Mouse (Mus musculus) lung, adult 18-20 months (tissue): ENCODE data around the gene Dlec1.
A peak's percentile ranks its signal among the peaks of the same experiment; 100 is the strongest.

Source experiments
- DNase-seq, 2 experiments: peaks; one replicate each; pipeline ENCODE4 v3.0.0; 2022; ENCODE audit warnings: mixed read lengths in 2 of 2

Dlec1 gene

GRCm38 (mm10) chr9:119101992-119102782 lies at the start of gene Dlec1:
TSS of gene Dlec1 (plus strand) at chr9:119102478.
- peak; percentile 83 to 86 for DNase-seq

GRCm38 (mm10) chr9:119053964-119054576 lies 48.2 kb upstream of the Dlec1 start:
- peak in 1 of 2 experiments; percentile 66 for DNase-seq

- DNase-seq: no peak
Observed at GRCm38 (mm10) chr9:119055336-119055735, 46.9 kb upstream of the Dlec1 start.

GRCm38 (mm10) chr9:119058245-119058644 lies 44.0 kb upstream of the Dlec1 start:
- no peak for DNase-seq

- no peak for DNase-seq
Observed at GRCm38 (mm10) chr9:119060701-119061100, 41.6 kb upstream of the Dlec1 start.

GRCm38 (mm10) chr9:119063036-119063644 lies 39.1 kb upstream of the Dlec1 start:
- peak; percentile 34 to 54 for DNase-seq

GRCm38 (mm10) chr9:119064296-119064695 lies 38.0 kb upstream of the Dlec1 start:
- DNase-seq: no peak

- DNase-seq: peak; percentile 73 to 82
Observed at GRCm38 (mm10) chr9:119067601-119068000, 34.7 kb upstream of the Dlec1 start.

- peak; percentile 61 to 76 for DNase-seq
Observed at GRCm38 (mm10) chr9:119068266-119068665, 34.0 kb upstream of the Dlec1 start.

- DNase-seq: no peak
Observed at GRCm38 (mm10) chr9:119070173-119070825, 32.0 kb upstream of the Dlec1 start.

- no peak for DNase-seq
Observed at GRCm38 (mm10) chr9:119071786-119072185, 30.5 kb upstream of the Dlec1 start.

GRCm38 (mm10) chr9:119073184-119073895 lies 28.9 kb upstream of the Dlec1 start:
- DNase-seq: no peak

GRCm38 (mm10) chr9:119075685-119076084 lies 26.6 kb upstream of the Dlec1 start:
- no peak for DNase-seq

- DNase-seq: no peak
Observed at GRCm38 (mm10) chr9:119080040-119080675, 22.1 kb upstream of the Dlec1 start.

GRCm38 (mm10) chr9:119082039-119082438 lies 20.2 kb upstream of the Dlec1 start:
- no peak for DNase-seq

GRCm38 (mm10) chr9:119082656-119083430 lies 19.4 kb upstream of the Dlec1 start:
- no peak for DNase-seq

GRCm38 (mm10) chr9:119083966-119084365 lies 18.3 kb upstream of the Dlec1 start:
- DNase-seq: no peak

GRCm38 (mm10) chr9:119086451-119086850 lies 15.8 kb upstream of the Dlec1 start:
- no peak for DNase-seq

GRCm38 (mm10) chr9:119087309-119087708 lies 15.0 kb upstream of the Dlec1 start:
- no peak for DNase-seq

- peak; percentile 94 for DNase-seq
Observed at GRCm38 (mm10) chr9:119088148-119088801, 14.0 kb upstream of the Dlec1 start.

GRCm38 (mm10) chr9:119089437-119089836 lies 12.8 kb upstream of the Dlec1 start:
- DNase-seq: no peak
